Mouse (Mus musculus) ovary, adult 18-20 months (tissue): ENCODE measurements around the gene Cdc40.

Experiments used
- DNase-seq: peaks from one replicate; pipeline ENCODE4 v3.0.0; 2022; ENCODE audit warnings: low spot score, mixed read lengths

Gene Cdc40

GRCm38 (mm10) chr10:40882831-40883643 is at the start of gene Cdc40, which contains the start of gene Wasf1:
Cdc40 (minus strand) TSS chr10:40883311.
Wasf1 (plus strand) TSS chr10:40883475.
- DNase-seq = peak; percentile 97

- no peak for DNase-seq
Measured at GRCm38 (mm10) chr10:40919464-40919863, 36.4 kb upstream of the Cdc40 start.

DNA sequence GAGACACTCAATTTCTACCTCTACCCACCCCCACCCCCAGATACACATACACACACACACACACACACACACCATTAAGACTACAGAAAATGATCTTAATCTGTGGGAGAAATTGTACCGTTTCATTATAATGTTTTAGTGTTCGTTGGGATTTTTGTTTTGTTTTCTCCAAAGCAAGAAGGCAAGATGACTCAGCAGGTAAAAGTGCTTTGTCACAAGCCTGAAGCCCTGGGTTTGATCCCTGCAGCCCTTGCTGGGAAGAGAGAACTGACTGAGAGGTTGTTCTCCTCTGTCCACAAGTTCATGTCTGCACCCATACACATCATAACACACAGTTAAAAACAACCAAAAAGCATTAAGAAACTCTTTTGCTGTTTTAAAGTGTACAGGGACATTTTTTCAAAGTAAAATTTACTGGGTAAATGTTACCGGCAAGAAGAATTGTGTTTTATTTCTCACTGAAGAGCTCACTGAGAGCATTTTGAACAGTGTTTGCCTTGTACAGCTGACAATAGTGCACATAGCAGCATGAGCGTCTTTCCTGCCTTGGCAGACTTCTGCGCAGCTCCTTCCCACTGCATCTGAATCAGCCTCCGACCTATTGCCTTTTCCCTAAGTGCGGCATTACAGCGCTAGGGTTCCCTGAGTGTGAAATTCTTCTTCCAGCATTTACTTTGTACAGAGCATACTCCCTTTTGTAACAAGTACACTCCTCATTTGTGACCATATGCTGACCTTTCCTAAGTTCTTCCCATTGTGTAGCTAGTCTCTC is 35.7 kb upstream of the Cdc40 start:
- no peak for DNase-seq

DNA sequence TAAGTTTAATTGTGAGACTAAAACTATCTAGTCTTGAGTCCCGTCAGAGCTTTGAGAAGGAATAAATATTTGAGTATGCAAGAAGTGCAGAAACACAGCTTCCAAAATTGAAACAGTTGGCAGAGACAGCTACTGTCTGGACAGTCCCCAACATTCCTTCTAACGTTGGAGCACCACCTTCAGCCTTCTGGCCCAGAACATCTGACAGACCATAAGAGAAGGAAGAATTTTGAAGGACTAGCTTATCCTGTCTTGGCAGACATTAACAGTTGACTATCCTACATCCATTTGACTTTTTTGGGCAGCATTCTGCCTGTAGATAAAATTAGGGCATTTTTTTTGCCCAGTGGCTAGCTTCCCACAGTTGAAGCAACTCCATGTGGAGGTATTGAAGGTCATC is 32.1 kb upstream of the Cdc40 start:
- no peak for DNase-seq

- DNase-seq = no peak
Measured at GRCm38 (mm10) chr10:40910811-40911210, 27.7 kb upstream of the Cdc40 start.

DNA sequence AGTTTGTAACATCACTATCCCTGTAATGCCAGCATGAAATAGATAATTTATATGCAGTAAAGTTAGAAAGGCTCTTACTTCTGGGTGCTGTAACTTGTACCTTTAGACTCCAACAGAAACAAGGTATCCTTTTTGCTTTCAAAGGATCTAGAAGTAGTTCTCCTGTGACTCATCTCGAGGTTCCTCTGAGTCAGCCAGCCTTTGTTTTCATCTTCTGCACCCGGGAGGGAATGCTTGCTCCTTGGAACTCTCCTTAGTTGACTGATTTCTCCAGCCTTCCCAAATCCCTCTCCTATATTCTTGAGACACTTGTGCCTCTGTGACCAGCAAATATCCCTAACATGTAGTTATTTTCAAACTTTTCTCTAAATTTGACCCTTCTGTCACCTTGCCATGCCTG is 25.5 kb upstream of the Cdc40 start:
- no peak for DNase-seq

GRCm38 (mm10) chr10:40906802-40907201 is 23.7 kb upstream of the Cdc40 start:
- DNase-seq = no peak

GRCm38 (mm10) chr10:40906131-40906530 is 23.0 kb upstream of the Cdc40 start:
- DNase-seq = no peak

- DNase-seq = no peak
Measured at GRCm38 (mm10) chr10:40901786-40902185, 18.7 kb upstream of the Cdc40 start.

DNA sequence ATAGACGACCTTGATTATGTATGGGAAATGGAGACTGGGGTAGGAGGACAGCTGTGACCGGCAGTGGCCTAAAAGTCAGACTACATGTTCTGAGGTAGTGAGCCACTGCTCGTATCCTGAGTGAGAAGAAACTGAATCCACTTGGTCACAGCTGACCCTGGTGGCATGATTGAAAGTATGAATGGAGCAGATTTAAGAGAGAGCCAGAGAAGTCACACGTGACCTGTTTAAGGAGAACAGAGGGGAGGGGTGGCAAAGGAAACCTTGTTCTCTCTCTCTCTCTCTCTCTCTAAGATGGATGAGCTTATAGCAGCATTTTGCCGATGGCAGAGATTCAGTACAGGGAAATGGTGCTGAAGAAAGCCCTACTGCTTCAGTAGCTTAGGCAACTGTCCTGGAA is 13.5 kb upstream of the Cdc40 start:
- no peak for DNase-seq

GRCm38 (mm10) chr10:40895765-40896164 is 12.7 kb upstream of the Cdc40 start:
- DNase-seq = no peak

DNA sequence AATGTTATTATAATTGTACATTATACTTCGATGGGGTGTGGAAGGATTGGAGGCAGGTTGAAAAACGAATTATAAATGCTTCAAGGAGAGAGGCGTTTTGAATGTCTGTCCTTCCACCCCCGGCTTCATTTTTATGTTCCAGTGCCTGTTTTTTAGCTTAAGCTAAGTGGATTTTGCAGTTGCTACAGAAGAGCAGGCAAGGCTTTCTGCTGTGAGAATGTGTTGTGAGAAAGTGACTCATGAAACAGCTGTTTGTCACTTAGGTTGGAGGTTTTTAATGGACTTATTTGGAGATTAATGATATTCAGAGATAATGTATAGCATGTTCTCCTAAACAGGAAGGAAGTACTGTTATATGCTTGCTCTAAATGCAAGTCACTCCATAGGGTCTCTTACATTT is 6.0 kb upstream of the Cdc40 start:
- no peak for DNase-seq

DNA sequence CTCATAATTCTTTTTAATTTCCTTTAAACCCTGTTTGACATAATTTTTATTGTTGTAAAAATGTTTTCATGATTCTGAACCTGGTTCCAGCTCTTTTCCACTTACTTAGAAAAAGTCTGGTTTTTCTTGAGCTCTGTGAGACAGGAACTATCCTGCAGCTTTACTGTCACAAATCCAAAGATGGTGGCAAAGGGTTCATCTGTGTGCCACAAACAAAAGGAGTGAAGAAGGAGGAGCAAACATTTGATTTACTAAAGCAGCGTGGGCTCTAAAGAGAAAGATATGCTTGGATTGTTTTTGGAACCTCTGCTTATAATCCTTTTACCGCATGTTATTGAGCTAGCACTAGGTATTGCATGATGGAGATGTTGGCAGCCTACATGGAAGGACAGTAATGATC is 4.2 kb upstream of the Cdc40 start:
- no peak for DNase-seq

DNA sequence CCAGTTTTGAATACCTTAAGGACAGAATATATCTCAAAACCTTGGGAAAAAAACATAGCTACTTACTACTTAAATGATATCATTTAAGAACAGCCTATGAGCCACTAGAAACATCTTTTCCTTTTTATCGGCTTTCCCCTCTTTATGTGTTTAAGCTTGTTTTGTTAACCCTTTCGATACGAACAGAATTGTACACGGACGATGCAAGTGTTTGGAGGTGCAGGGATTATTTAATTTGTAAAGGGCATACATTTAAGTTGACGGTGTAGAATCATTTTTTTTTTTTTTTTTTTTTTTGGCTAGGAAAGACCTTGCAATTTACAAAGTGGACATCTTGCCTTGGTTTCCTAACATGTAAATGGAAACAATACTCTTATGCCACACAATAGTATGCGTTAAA is 2.3 kb upstream of the Cdc40 start:
- no peak for DNase-seq

- DNase-seq = peak; percentile 7
Measured at GRCm38 (mm10) chr10:40884279-40884806, 1.2 kb upstream of the Cdc40 start.

DNA sequence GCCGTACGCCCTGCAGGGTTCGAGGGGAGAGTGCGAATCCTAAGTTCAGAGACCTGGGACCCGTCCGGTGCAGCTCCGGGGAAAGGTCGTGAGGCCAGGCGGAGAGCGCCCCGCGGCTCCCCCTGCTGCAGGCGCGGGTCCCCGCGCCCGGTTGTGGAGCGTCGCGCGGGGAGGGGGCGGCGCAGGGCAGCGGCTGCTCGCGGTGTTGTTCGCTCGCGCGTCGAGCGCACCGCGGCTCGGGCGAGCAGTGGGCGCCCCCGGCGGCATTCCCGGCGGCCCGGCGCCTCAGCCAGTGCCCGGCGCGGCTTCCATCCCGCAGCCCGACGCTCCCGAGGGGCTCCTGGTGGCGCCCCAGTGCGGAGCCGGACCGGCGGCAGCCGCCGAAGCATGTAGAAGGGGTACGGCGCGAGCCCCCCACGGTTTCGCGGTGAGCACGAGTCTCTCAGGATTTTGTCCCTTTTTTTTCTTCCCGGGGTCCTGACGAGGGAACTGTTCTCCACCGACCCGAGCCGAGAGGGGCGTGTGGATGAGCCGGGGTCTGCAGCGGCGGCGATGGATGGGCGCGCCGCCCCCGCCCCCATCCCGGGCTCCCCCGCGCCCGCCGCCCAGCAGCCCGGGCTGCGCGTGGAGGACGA is 650 bp upstream of the Cdc40 start:
- DNase-seq = no peak

DNA sequence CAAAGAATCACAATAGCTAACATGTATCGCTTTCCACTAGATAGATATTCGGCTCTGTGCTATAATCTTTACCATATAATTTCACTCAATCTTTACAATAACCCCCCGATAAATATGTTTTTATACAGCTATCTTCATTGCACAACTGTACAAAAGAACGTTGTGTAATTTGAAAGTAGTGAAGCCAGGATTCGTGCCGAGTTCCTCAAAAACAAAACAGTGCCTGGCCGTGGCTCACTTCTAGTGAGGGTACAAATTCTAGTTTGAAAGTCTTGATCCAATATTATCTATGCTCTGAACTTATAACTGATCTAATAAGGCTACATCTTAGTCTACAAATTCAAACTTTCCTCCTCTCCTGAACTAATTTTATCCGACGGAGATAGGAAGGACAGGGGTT is 778 bp downstream of the Cdc40 start:
- DNase-seq = no peak

DNA sequence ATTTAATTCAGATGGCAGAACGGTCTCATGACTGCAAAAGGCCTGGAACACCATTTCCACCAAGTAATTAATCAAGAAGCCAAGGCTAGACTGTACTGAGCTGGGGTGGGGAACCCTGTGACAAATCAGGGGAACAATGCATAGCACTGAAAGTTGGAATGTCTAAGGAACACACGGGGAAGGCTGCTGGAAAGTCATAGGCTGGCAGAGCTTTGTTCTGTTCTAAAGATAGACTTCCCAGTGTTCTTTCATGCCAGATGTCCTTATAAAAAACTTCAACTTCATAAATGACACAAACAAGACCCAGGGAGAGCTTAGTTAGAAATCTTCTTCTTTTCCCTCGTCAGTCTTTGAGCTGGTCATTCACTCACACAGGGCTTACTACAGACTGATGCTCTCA is 1.9 kb downstream of the Cdc40 start:
- DNase-seq = no peak

DNA sequence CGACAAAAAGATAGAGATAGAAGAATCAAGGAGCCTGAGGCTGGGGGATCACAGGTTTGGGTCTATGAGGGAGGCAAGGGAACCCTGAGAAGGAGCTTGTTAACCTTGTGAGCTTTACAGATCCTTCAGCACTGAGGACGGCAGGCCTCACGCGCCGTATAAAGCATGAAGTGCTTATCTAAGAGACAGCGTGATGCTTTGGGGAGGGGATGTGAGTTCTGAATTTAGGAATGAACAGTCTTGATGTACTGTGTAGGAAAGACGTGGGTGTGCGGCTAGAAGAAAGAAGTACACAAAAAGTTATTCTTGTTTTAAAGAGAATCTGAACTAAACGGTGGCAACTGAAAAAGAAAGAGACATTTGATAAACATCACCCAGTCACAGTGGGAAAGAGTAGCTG is 3.1 kb downstream of the Cdc40 start:
- no peak for DNase-seq

GRCm38 (mm10) chr10:40878246-40878645 is 4.9 kb downstream of the Cdc40 start:
- no peak for DNase-seq

- no peak for DNase-seq
Measured at GRCm38 (mm10) chr10:40872052-40872451, 11.1 kb downstream of the Cdc40 start.

- DNase-seq = no peak
Measured at GRCm38 (mm10) chr10:40871301-40871700, 11.8 kb downstream of the Cdc40 start.

DNA sequence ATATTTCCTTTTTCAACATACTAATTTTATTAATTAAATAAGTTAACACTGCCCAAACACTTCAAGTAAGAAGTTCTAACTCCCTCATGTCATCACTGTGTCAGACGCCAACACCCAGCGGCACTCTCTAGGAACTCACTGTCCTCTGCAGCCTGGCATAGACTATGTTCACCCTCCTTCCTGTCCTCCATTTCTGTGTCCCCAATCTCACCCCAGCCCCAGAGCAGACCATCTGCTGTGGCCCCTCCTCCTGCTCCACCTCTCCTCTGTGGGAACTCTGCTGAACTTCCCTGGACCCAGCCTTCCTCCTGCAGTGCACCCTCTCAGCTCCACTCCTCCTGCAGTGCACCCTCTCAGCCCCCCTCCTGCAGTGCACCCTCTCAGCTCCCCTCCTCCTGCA is 15.0 kb downstream of the Cdc40 start:
- DNase-seq = no peak
